In the genomic region with DNA sequence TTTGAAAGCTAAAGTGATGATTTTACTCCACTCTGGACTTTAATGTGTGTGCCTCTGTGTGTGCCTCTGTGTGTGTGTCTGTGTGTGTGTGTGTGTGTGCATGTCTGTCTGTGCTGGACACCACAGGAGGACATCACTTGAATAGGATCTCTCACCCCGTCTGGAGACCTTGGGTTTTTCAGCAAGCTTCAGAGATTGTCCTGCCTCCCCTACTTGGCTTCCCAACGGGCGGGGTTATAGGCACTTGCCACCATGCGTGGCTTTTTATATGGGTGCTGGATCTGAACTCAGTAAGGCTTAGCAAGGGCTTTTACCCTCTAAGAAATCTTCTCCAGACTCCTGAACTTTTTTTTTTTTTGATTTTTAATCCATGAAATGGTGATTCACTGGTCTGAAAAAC, we compare ENCODE assay signal across 10 mouse cellular contexts. TPM values are rescaled to one million over a fixed set of nuclear protein-coding genes. Genes with fewer than 3 reads are reported as not detected.
DNase-seq lines count a peak whose midpoint lies in the region; ATAC-seq lines count a peak whose summit lies in the region.
"Had no signal": no experiment of that assay in that cellular context is flagged by ENCODE, and none has a peak within 500 bp of the region (broad histone marks: within the 10 kb centered on the region; RNA-seq: fewer than 3 reads in every experiment).

No protein-coding gene starts in this region.

- no peak overlapping the region for H3K27ac ChIP-seq in heart, embryonic 15.5 days
- H3K27ac ChIP-seq in midbrain, embryonic 12.5 days (replicated peaks), result no peak overlapping the region
- H3K27ac ChIP-seq in midbrain, embryonic 16.5 days (ENCODE audit: low read length), result no peak overlapping the region
- H3K27ac ChIP-seq in intestine, embryonic 15.5 days, result no peak overlapping the region
- no peak overlapping the region for H3K27ac ChIP-seq in neural tube, embryonic 15.5 days (replicated peaks)

- peaks cover 8% of the 10 kb centered on the region; the same call in 1 of the 2 replicates for H3K4me1 ChIP-seq in heart, embryonic 15.5 days (replicated peaks)
- H3K4me1 ChIP-seq in midbrain, embryonic 12.5 days, result peaks cover 16% of the 10 kb centered on the region
- H3K4me1 ChIP-seq in midbrain, embryonic 16.5 days (ENCODE audit: control insufficient read depth, insufficient read depth, low read length), result peaks cover 6% of the 10 kb centered on the region; the same call in 1 of the 2 replicates
- 0 out of 2 replicates have a peak, but pooled peaks cover 6% of the 10 kb centered on the region for H3K4me1 ChIP-seq in intestine, embryonic 15.5 days (replicated peaks)
- H3K4me1 ChIP-seq in neural tube, embryonic 15.5 days, result peaks cover 4% of the 10 kb centered on the region; the same call in 1 of the 2 replicates

- 24% methylated on average over 4 of the region's 4 CpGs for WGBS in heart, embryonic 15.5 days
- WGBS in midbrain, embryonic 12.5 days, result 33% methylated on average over 4 of the region's 4 CpGs
- 15% methylated on average over 4 of the region's 4 CpGs for WGBS in midbrain, embryonic 16.5 days
- WGBS in intestine, embryonic 15.5 days, result 49% methylated on average over 4 of the region's 4 CpGs
- WGBS in neural tube, embryonic 15.5 days, result 48% methylated on average over 4 of the region's 4 CpGs

- no peak for ATAC-seq in heart, embryonic 15.5 days (replicated peaks; ENCODE audit: insufficient number of reproducible peaks, insufficient read depth, low FRiP score, low read depth)
- no peak for ATAC-seq in midbrain, embryonic 12.5 days (ENCODE audit: low FRiP score, low read depth)
- ATAC-seq in midbrain, embryonic 16.5 days, result no peak
- no peak for ATAC-seq in intestine, embryonic 15.5 days
- ATAC-seq in neural tube, embryonic 15.5 days (ENCODE audit: low FRiP score), result no peak
- no peak for ATAC-seq in erythroblast, adult 5-6 weeks (replicated peaks; ENCODE audit: low FRiP score, poor library complexity, severe bottlenecking)

- peaks cover 4% of the 10 kb centered on the region for H3K27me3 ChIP-seq in heart, embryonic 15.5 days
- H3K27me3 ChIP-seq in midbrain, embryonic 12.5 days, result peaks cover 31% of the 10 kb centered on the region
- H3K27me3 ChIP-seq in midbrain, embryonic 16.5 days (ENCODE audit: control insufficient read depth, insufficient read depth, low read depth, low read length), result peaks cover 2% of the 10 kb centered on the region; the same call in 1 of the 2 replicates
- H3K27me3 ChIP-seq in intestine, embryonic 15.5 days (replicated peaks), result no peaks in the 10 kb centered on the region
- H3K27me3 ChIP-seq in neural tube, embryonic 15.5 days (replicated peaks), result peaks cover 13% of the 10 kb centered on the region; the same call in 1 of the 2 replicates

- H3K36me3 ChIP-seq in heart, embryonic 15.5 days, result no peaks in the 10 kb centered on the region
- H3K36me3 ChIP-seq in midbrain, embryonic 12.5 days, result no peaks in the 10 kb centered on the region
- no peaks in the 10 kb centered on the region for H3K36me3 ChIP-seq in midbrain, embryonic 16.5 days (ENCODE audit: control insufficient read depth, insufficient read depth, low read length)
- no peaks in the 10 kb centered on the region for H3K36me3 ChIP-seq in intestine, embryonic 15.5 days
- H3K36me3 ChIP-seq in neural tube, embryonic 15.5 days, result no peaks in the 10 kb centered on the region

- H3K4me3 ChIP-seq in heart, embryonic 15.5 days, result peak overlapping the region; percentile 24; the same call in 1 of the 2 replicates
- no peak overlapping the region for H3K4me3 ChIP-seq in midbrain, embryonic 12.5 days
- H3K4me3 ChIP-seq in midbrain, embryonic 16.5 days (ENCODE audit: low read depth, low read length), result no peak overlapping the region
- H3K4me3 ChIP-seq in intestine, embryonic 15.5 days (replicated peaks), result no peak overlapping the region
- H3K4me3 ChIP-seq in neural tube, embryonic 15.5 days (replicated peaks), result no peak overlapping the region

- DNase-seq in heart, adult 9 months (ENCODE audit: low spot score in 2 of 2), result no peak
- DNase-seq in gastrocnemius, postnatal 4 days (ENCODE audit: low spot score in 2 of 2), result no peak
- DNase-seq: cerebellum, postnatal 25 days; right cerebral cortex, postnatal 14 days had no signal

- H3K9me3 ChIP-seq in heart, embryonic 15.5 days (replicated peaks), result no peaks in the 10 kb centered on the region
- no peaks in the 10 kb centered on the region for H3K9me3 ChIP-seq in midbrain, embryonic 12.5 days
- no peaks in the 10 kb centered on the region for H3K9me3 ChIP-seq in midbrain, embryonic 16.5 days (replicated peaks; ENCODE audit: control insufficient read depth, low read length, poor library complexity, severe bottlenecking)
- no peaks in the 10 kb centered on the region for H3K9me3 ChIP-seq in intestine, embryonic 15.5 days
- no peaks in the 10 kb centered on the region for H3K9me3 ChIP-seq in neural tube, embryonic 15.5 days (replicated peaks)

- peak overlapping the region; percentile 62 for H3K4me2 ChIP-seq in heart, embryonic 15.5 days
- peak overlapping the region; percentile 32; the same call in 1 of the 2 replicates for H3K4me2 ChIP-seq in midbrain, embryonic 12.5 days (replicated peaks)
- H3K4me2 ChIP-seq in midbrain, embryonic 16.5 days (ENCODE audit: low read length), result no peak overlapping the region
- peak overlapping the region; percentile 38; the same call in 1 of the 2 replicates for H3K4me2 ChIP-seq in intestine, embryonic 15.5 days (replicated peaks)
- H3K4me2 ChIP-seq in neural tube, embryonic 15.5 days, result peak overlapping the region; percentile 22; the same call in 1 of the 2 replicates

- H3K9ac ChIP-seq in heart, embryonic 15.5 days, result no peak overlapping the region
- H3K9ac ChIP-seq in midbrain, embryonic 12.5 days (replicated peaks), result no peak overlapping the region
- no peak overlapping the region for H3K9ac ChIP-seq in midbrain, embryonic 16.5 days (ENCODE audit: low read depth, low read length)
- H3K9ac ChIP-seq in intestine, embryonic 15.5 days, result no peak overlapping the region
- no peak overlapping the region for H3K9ac ChIP-seq in neural tube, embryonic 15.5 days (replicated peaks)

RNA-seq across cellular contexts. Expression of a gene that starts 23.5 kb away (rescaled TPM):
- 10.4 and 14.0 TPM in 2 replicates for polyA plus RNA-seq in heart, embryonic 15.5 days (2015; fragmentation: Nextera tagmentation; extraction: Ambion mirVana)
- polyA plus RNA-seq in midbrain, embryonic 12.5 days (2016; fragmentation: Nextera tagmentation; extraction: Ambion mirVana), result 29.1 and 30.4 TPM in 2 replicates
- 19.7 and 20.2 TPM in 2 replicates for polyA plus RNA-seq in midbrain, embryonic 16.5 days (2015; fragmentation: Nextera tagmentation; extraction: Ambion mirVana)
- polyA plus RNA-seq in intestine, embryonic 15.5 days (2015; fragmentation: Nextera tagmentation; extraction: Ambion mirVana), result 15.6 and 17.4 TPM in 2 replicates
- polyA plus RNA-seq in neural tube, embryonic 15.5 days (2015; fragmentation: Nextera tagmentation; extraction: Ambion mirVana), result 14.6 and 15.3 TPM in 2 replicates
- total RNA-seq in erythroblast, adult 5-6 weeks (2015; ENCODE audit: low replicate concordance), result 4.6 and 7.7 TPM in 2 replicates
- 7.9 and 8.9 TPM in 2 replicates for total RNA-seq in erythroblast, adult 5-6 weeks (2017; ENCODE audit: low replicate concordance)
- total RNA-seq in gastrocnemius, postnatal 4 days (2021), result 10 to 100 TPM; 15.3 to 16.1 TPM
